Mouse (Mus musculus): ENCODE data around the gene Asic2. TPM values are rescaled to one million over a fixed set of nuclear protein-coding genes. Genes with fewer than 3 reads are reported as not detected.

Asic2 gene
- polyA plus RNA-seq, 1 experiment from 2014 or later = 0.21 TPM

DNA sequence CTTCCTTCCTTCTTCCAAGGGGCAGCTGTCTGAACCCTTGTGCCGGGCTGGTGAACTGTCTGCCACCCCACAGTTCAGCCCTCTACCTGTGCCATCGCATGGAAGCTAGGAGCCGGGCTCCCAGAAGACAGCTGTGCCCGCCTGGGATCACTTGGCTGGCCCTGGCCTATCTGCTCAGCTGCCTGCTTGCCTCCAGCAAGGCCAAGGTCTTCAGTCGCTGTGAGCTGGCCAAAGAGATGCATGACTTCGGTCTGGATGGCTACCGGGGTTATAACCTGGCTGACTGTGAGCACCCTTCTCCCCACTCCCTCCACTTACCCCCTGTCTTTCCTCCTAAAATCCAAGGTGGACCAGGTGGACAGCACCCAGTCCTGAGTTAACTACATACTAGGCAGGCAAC, 1105.3 kb downstream of the Asic2 start:
- no peak for ATAC-seq (replicated peaks; ENCODE audit: insufficient number of reproducible peaks, low FRiP score, low TSS enrichment)
- Histone ChIP-seq H3K36me3 (ENCODE audit: control insufficient read depth, insufficient read depth, low read length) (no peaks in the 10 kb centered on the region), H3K9ac (ENCODE audit: low read depth, low read length) (no peak overlapping the region), H3K4me2 (no peak overlapping the region), H3K4me1 (ENCODE audit: control insufficient read depth, insufficient read depth, low read length) (no peaks in the 10 kb centered on the region), H3K9me3 (replicated peaks; ENCODE audit: control insufficient read depth, low read length) (no peaks in the 10 kb centered on the region), H3K27me3 (ENCODE audit: control insufficient read depth, insufficient read depth, low read length) (no peaks in the 10 kb centered on the region), H3K27ac (ENCODE audit: low read depth, low read length) (no peak overlapping the region), H3K4me3 (ENCODE audit: low read depth, low read length) (no peak overlapping the region)
- WGBS (ENCODE audit: insufficient replicate concordance) = 81% methylated on average over 6 of the region's 7 CpGs

- Histone ChIP-seq H3K27me3 (ENCODE audit: control insufficient read depth, insufficient read depth, low read length) (no peaks in the 10 kb centered on the region; the same call in 1 of the 2 replicates), H3K4me2 (no peak within 1 kb of the TSS), H3K4me3 (ENCODE audit: low read depth, low read length) (no peak within 1 kb of the TSS), H3K9ac (ENCODE audit: low read depth, low read length) (no peak within 1 kb of the TSS), H3K27ac (ENCODE audit: low read depth, low read length) (no peak within 1 kb of the TSS), H3K4me1 (ENCODE audit: control insufficient read depth, insufficient read depth, low read length) (no peaks in the 10 kb centered on the region), H3K36me3 (ENCODE audit: control insufficient read depth, insufficient read depth, low read length) (no peaks in the 10 kb centered on the region), H3K9me3 (replicated peaks; ENCODE audit: control insufficient read depth, low read length) (no peaks in the 10 kb centered on the region)
- WGBS (ENCODE audit: insufficient replicate concordance) = 70% methylated on average over 10 of the region's 10 CpGs
- ATAC-seq (replicated peaks; ENCODE audit: insufficient number of reproducible peaks, low FRiP score, low TSS enrichment) = no peak
These were observed 1110.2 kb downstream of the Asic2 start, which contains the start of gene Spaca3 for GRCm38 (mm10) chr11:80858065-80858464. TSS of gene Spaca3 (plus strand) at chr11:80858365.

DNA sequence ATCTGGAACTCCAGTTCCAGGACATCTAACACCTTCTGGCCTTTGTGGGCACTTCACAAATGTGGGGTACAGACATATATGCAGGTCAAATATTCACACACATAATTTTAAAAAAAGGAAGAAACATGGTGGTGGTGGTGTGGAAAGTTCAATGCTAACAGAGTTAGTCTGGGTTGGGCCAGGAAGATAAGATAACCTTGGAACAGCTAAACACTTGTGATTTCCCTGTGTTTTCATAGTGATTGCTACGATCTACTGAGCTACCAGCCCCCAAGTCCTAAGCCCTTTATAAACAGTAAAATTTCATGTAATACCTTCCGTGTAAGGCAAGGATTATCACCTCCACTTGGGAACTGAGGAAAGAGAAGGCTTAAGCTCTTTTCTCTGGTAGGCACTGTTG, 1111.4 kb downstream of the Asic2 start:
- 38% methylated on average over 2 of the region's 2 CpGs for WGBS (ENCODE audit: insufficient replicate concordance)

DNA sequence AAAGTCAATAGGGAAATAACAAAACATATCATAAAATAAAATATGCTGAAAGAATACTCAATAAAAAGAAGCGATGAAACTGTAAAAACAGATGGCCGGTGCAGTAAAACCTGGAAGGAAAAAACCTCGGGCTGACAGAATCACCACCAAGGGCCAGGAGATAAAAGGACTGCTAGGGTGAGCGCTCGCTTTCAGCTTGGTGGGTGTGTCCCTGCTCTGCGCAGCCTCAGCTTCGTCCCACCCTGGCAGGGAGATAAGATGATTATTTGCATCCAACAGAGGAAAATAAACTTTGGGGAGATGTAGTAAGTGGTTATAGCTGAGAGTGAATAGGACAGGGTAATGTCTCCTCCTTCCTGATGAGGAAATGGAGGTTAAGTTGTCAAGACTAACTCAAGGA, 1113.3 kb downstream of the Asic2 start:
- H3K9me3 ChIP-seq (replicated peaks; ENCODE audit: control insufficient read depth, low read length) = no peaks in the 10 kb centered on the region
- no peak for ATAC-seq (replicated peaks; ENCODE audit: insufficient number of reproducible peaks, low FRiP score, low TSS enrichment)
- no peak overlapping the region for H3K27ac ChIP-seq (ENCODE audit: low read depth, low read length)
- no peaks in the 10 kb centered on the region; the same call in 1 of the 2 replicates for H3K27me3 ChIP-seq (ENCODE audit: control insufficient read depth, insufficient read depth, low read length)
- H3K4me3 ChIP-seq (ENCODE audit: low read depth, low read length) = no peak overlapping the region
- H3K9ac ChIP-seq (ENCODE audit: low read depth, low read length) = no peak overlapping the region
- 14% methylated on average over 7 of the region's 7 CpGs for WGBS (ENCODE audit: insufficient replicate concordance)
- H3K4me1 ChIP-seq (ENCODE audit: control insufficient read depth, insufficient read depth, low read length) = no peaks in the 10 kb centered on the region
- no peak overlapping the region for H3K4me2 ChIP-seq
- H3K36me3 ChIP-seq (ENCODE audit: control insufficient read depth, insufficient read depth, low read length) = no peaks in the 10 kb centered on the region

More for the DNA sequence above, 1111.4 kb downstream of the Asic2 start:
- Histone ChIP-seq H3K36me3 (ENCODE audit: control insufficient read depth, insufficient read depth, low read length) (no peaks in the 10 kb centered on the region), H3K4me1 (ENCODE audit: control insufficient read depth, insufficient read depth, low read length) (no peaks in the 10 kb centered on the region), H3K9me3 (replicated peaks; ENCODE audit: control insufficient read depth, low read length) (no peaks in the 10 kb centered on the region), H3K4me2 (no peak overlapping the region), H3K4me3 (ENCODE audit: low read depth, low read length) (no peak overlapping the region), H3K9ac (ENCODE audit: low read depth, low read length) (no peak overlapping the region), H3K27ac (ENCODE audit: low read depth, low read length) (no peak overlapping the region), H3K27me3 (ENCODE audit: control insufficient read depth, insufficient read depth, low read length) (no peaks in the 10 kb centered on the region; the same call in 1 of the 2 replicates)
- ATAC-seq (replicated peaks; ENCODE audit: insufficient number of reproducible peaks, low FRiP score, low TSS enrichment) = no peak

- no peaks in the 10 kb centered on the region; the same call in 1 of the 2 replicates for H3K27me3 ChIP-seq (ENCODE audit: control insufficient read depth, insufficient read depth, low read length)
- no peak overlapping the region for H3K27ac ChIP-seq (ENCODE audit: low read depth, low read length)
- H3K9me3 ChIP-seq (replicated peaks; ENCODE audit: control insufficient read depth, low read length) = no peaks in the 10 kb centered on the region
- no peak overlapping the region for H3K4me3 ChIP-seq (ENCODE audit: low read depth, low read length)
- 81% methylated on average over 11 of the region's 11 CpGs for WGBS (ENCODE audit: insufficient replicate concordance)
- H3K4me2 ChIP-seq = no peak overlapping the region
- H3K9ac ChIP-seq (ENCODE audit: low read depth, low read length) = no peak overlapping the region
- no peak for ATAC-seq (replicated peaks; ENCODE audit: insufficient number of reproducible peaks, low FRiP score, low TSS enrichment)
- H3K36me3 ChIP-seq (ENCODE audit: control insufficient read depth, insufficient read depth, low read length) = no peaks in the 10 kb centered on the region
- no peaks in the 10 kb centered on the region for H3K4me1 ChIP-seq (ENCODE audit: control insufficient read depth, insufficient read depth, low read length)
These were observed 1113.8 kb downstream of the Asic2 start for GRCm38 (mm10) chr11:80854430-80854829.

DNA sequence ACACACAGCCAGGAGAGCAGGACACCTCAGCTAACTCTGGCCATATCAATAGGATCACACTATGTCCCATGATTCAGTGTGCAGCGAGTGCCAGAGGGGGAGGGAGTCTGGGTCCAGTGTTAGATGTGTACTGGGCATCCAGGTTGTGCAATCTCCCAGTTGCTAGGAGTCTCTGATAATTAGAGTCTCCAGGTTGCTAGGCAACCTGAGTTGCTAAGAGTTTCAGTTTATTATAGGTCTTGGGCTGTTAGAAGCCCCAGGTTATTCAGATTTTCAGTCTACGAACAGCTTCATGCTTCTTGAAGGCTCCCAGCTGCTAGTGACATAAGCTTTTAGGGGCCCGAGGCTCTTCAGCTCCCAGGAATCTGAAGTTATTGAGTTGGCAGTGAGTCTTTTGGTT, 1115.2 kb downstream of the Asic2 start:
- Histone ChIP-seq H3K36me3 (ENCODE audit: control insufficient read depth, insufficient read depth, low read length) (no peaks in the 10 kb centered on the region), H3K9ac (ENCODE audit: low read depth, low read length) (no peak overlapping the region), H3K4me3 (ENCODE audit: low read depth, low read length) (no peak overlapping the region), H3K27me3 (ENCODE audit: control insufficient read depth, insufficient read depth, low read length) (no peaks in the 10 kb centered on the region; the same call in 1 of the 2 replicates), H3K9me3 (replicated peaks; ENCODE audit: control insufficient read depth, low read length) (no peaks in the 10 kb centered on the region), H3K27ac (ENCODE audit: low read depth, low read length) (no peak overlapping the region), H3K4me2 (no peak overlapping the region), H3K4me1 (ENCODE audit: control insufficient read depth, insufficient read depth, low read length) (no peaks in the 10 kb centered on the region)
- WGBS (ENCODE audit: insufficient replicate concordance) = 68% methylated on average over 3 of the region's 3 CpGs
- no peak for ATAC-seq (replicated peaks; ENCODE audit: insufficient number of reproducible peaks, low FRiP score, low TSS enrichment)

GRCm38 (mm10) chr11:80851859-80852258, 1116.4 kb downstream of the Asic2 start:
- Histone ChIP-seq H3K4me2 (no peak overlapping the region), H3K9me3 (replicated peaks; ENCODE audit: control insufficient read depth, low read length) (no peaks in the 10 kb centered on the region), H3K36me3 (ENCODE audit: control insufficient read depth, insufficient read depth, low read length) (no peaks in the 10 kb centered on the region), H3K4me1 (ENCODE audit: control insufficient read depth, insufficient read depth, low read length) (no peaks in the 10 kb centered on the region), H3K9ac (ENCODE audit: low read depth, low read length) (no peak overlapping the region), H3K27ac (ENCODE audit: low read depth, low read length) (no peak overlapping the region), H3K27me3 (ENCODE audit: control insufficient read depth, insufficient read depth, low read length) (no peaks in the 10 kb centered on the region; the same call in 1 of the 2 replicates), H3K4me3 (ENCODE audit: low read depth, low read length) (no peak overlapping the region)
- no peak for ATAC-seq (replicated peaks; ENCODE audit: insufficient number of reproducible peaks, low FRiP score, low TSS enrichment)
- WGBS (ENCODE audit: insufficient replicate concordance) = 39% methylated on average over 5 of the region's 5 CpGs

GRCm38 (mm10) chr11:80848131-80848530, 1120.1 kb downstream of the Asic2 start:
- Histone ChIP-seq H3K4me1 (ENCODE audit: control insufficient read depth, insufficient read depth, low read length) (no peaks in the 10 kb centered on the region), H3K9me3 (replicated peaks; ENCODE audit: control insufficient read depth, low read length) (no peaks in the 10 kb centered on the region), H3K27me3 (ENCODE audit: control insufficient read depth, insufficient read depth, low read length) (no peaks in the 10 kb centered on the region; the same call in 1 of the 2 replicates), H3K9ac (ENCODE audit: low read depth, low read length) (no peak overlapping the region), H3K4me3 (ENCODE audit: low read depth, low read length) (no peak overlapping the region), H3K36me3 (ENCODE audit: control insufficient read depth, insufficient read depth, low read length) (no peaks in the 10 kb centered on the region), H3K27ac (ENCODE audit: low read depth, low read length) (no peak overlapping the region), H3K4me2 (no peak overlapping the region)
- no peak for ATAC-seq (replicated peaks; ENCODE audit: insufficient number of reproducible peaks, low FRiP score, low TSS enrichment)
- WGBS (ENCODE audit: insufficient replicate concordance) = 62% methylated on average over 5 of the region's 5 CpGs

DNA sequence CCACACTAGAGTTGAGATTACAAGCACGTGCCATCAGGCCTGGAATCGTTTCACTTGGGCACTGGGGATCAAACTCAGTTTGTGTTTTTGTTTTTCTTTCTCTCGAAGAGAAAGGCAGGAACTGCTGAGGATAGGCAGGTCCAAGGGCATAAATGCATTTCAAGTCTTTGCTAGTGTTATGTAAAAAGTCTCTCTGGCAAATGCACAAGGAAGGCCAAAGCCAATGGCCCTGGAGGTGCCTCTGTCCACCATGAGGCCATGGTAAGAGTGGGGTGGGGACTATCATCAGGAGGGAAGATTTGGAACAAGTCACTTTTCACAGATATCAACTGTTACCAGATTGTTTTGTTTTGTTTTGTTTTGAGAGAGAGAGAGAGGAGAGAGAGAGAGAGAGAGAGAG, 1122.1 kb downstream of the Asic2 start:
- no peaks in the 10 kb centered on the region for H3K36me3 ChIP-seq (ENCODE audit: control insufficient read depth, insufficient read depth, low read length)
- H3K27me3 ChIP-seq (ENCODE audit: control insufficient read depth, insufficient read depth, low read length) = no peaks in the 10 kb centered on the region
- ATAC-seq (replicated peaks; ENCODE audit: insufficient number of reproducible peaks, low FRiP score, low TSS enrichment) = no peak
- 42% methylated on average over 3 of the region's 3 CpGs for WGBS (ENCODE audit: insufficient replicate concordance)
- no peak overlapping the region for H3K9ac ChIP-seq (ENCODE audit: low read depth, low read length)
- H3K4me2 ChIP-seq = no peak overlapping the region
- no peak overlapping the region for H3K27ac ChIP-seq (ENCODE audit: low read depth, low read length)
- H3K4me1 ChIP-seq (ENCODE audit: control insufficient read depth, insufficient read depth, low read length) = no peaks in the 10 kb centered on the region
- H3K9me3 ChIP-seq (replicated peaks; ENCODE audit: control insufficient read depth, low read length) = no peaks in the 10 kb centered on the region
- H3K4me3 ChIP-seq (ENCODE audit: low read depth, low read length) = no peak overlapping the region

All from heart, embryonic 11.5 days (tissue).